Mouse (Mus musculus): Measurements from ENCODE around the gene Ndfip2. TPM values are rescaled to one million over a fixed set of nuclear protein-coding genes. Genes with fewer than 3 reads are reported as not detected.

The Ndfip2 gene
- total and polyA plus RNA-seq, 3 experiments, result 12.6 to 49.6 (median 19.0) TPM

- Histone ChIP-seq H3K4me1 (ENCODE audit: control insufficient read depth in 1 of 2, insufficient read depth in 2 of 2) (peaks cover 2 to 7% of the 10 kb centered on the region in 2 experiments; a peak in 2 of 4 replicates), H3K27ac (ENCODE audit: insufficient read depth, low read depth) (no peak overlapping the region), H3K9ac (ENCODE audit: insufficient read depth, low read depth) (no peak overlapping the region), H3K79me2 (replicated peaks; ENCODE audit: control insufficient read depth, extremely low read depth, insufficient read depth, poor library complexity, severe bottlenecking) (no peaks in the 10 kb centered on the region; the same call in 1 of the 2 replicates), H3K4me2 (ENCODE audit: insufficient read depth, low read depth, poor library complexity, severe bottlenecking) (no peak overlapping the region), H3K4me3 (replicated peaks in 1 of 3; ENCODE audit: low read depth in 2 of 3, low read length in 2 of 3, poor library complexity in 1 of 3) (no peak overlapping the region), H3K36me3 (replicated peaks in 1 of 2; ENCODE audit: control insufficient read depth in 1 of 2, insufficient read depth in 1 of 2, low read length in 1 of 2) (no peaks in the 10 kb centered on the region), H3K9me3 (replicated peaks; ENCODE audit: low read length) (no peaks in the 10 kb centered on the region), H3K27me3 (replicated peaks) (peaks cover 6% of the 10 kb centered on the region)
- in situ Hi-C loops (cut with MboI; ENCODE audit: low pct_ligation_motif_present, low pct_unique_long_range_greater_than_20kb, low sequenced_read_pairs), result no loop called here
- dilution Hi-C loops (cut with MboI; ENCODE audit: extremely low pct_ligation_motif_present, extremely low pct_unique_long_range_greater_than_20kb, low sequenced_read_pairs), result no loop called here
- TF ChIP-seq MAFK (IDR thresholded peaks at IDR 0.05; ENCODE audit: insufficient replicate concordance, low read length) (no peak), RAD21 (IDR thresholded peaks at IDR 0.05; ENCODE audit: low read depth, low read length) (no peak), KAT2A (IDR thresholded peaks at IDR 0.05; ENCODE audit: insufficient replicate concordance, low read length) (no peak), CTCF (conservative IDR thresholded peaks at IDR 0.05 in 1 of 2, IDR thresholded peaks at IDR 0.05 in 1 of 2; ENCODE audit: low read depth in 2 of 2, low read length in 2 of 2) (no peak), HCFC1 (IDR thresholded peaks at IDR 0.05; ENCODE audit: low read depth, low read length) (no peak), JUND (conservative IDR thresholded peaks at IDR 0.05; ENCODE audit: low read depth, low read length) (no peak), ZKSCAN1 (IDR thresholded peaks at IDR 0.05; ENCODE audit: borderline replicate concordance, low read depth, low read length) (no peak), ETS1 (conservative IDR thresholded peaks at IDR 0.05; ENCODE audit: low read depth, low read length) (no peak), ELF1 (IDR thresholded peaks at IDR 0.05; ENCODE audit: low read depth, low read length) (no peak), BHLHE40 (IDR thresholded peaks at IDR 0.05; ENCODE audit: low read depth, low read length) (no peak), ZNF384 (IDR thresholded peaks at IDR 0.05; ENCODE audit: low read depth, low read length) (no peak), MAX (IDR thresholded peaks at IDR 0.05; ENCODE audit: low read length) (no peak), SIN3A (IDR thresholded peaks at IDR 0.05; ENCODE audit: low read length) (no peak), IRF4 (IDR thresholded peaks at IDR 0.05; ENCODE audit: low read depth, low read length) (no peak), TCF12 (IDR thresholded peaks at IDR 0.05; ENCODE audit: low read depth, low read length) (no peak), SMC3 (IDR thresholded peaks at IDR 0.05; ENCODE audit: low read depth, low read length) (no peak), E2F4 (IDR thresholded peaks at IDR 0.05; ENCODE audit: insufficient replicate concordance, low read depth, low read length) (no peak)
- DNase-seq (ENCODE audit: extremely low read depth), result no peak
Observed at GRCm38 (mm10) chr14:105255620-105256019, 2.8 kb upstream of the Ndfip2 start.

GRCm38 (mm10) chr14:105259035-105259880 lies 885 bp downstream of the Ndfip2 start:
- Histone ChIP-seq H3K27me3 (replicated peaks) (peaks cover 6% of the 10 kb centered on the region), H3K79me2 (replicated peaks; ENCODE audit: control insufficient read depth, extremely low read depth, insufficient read depth, poor library complexity, severe bottlenecking) (no peaks in the 10 kb centered on the region; the same call in 1 of the 2 replicates), H3K4me3 (replicated peaks in 1 of 3; ENCODE audit: low read depth in 2 of 3, low read length in 2 of 3, poor library complexity in 1 of 3) (peak overlapping the region; percentile 35 to 82 (median 72)), H3K9me3 (replicated peaks; ENCODE audit: low read length) (no peaks in the 10 kb centered on the region), H3K4me2 (ENCODE audit: insufficient read depth, low read depth, poor library complexity, severe bottlenecking) (peak overlapping the region; percentile 73), H3K4me1 (ENCODE audit: control insufficient read depth in 1 of 2, insufficient read depth in 2 of 2) (peaks cover 0 to 7% of the 10 kb centered on the region in 2 experiments; a peak in 2 of 4 replicates), H3K9ac (ENCODE audit: insufficient read depth, low read depth) (peak overlapping the region; percentile 41), H3K27ac (ENCODE audit: insufficient read depth, low read depth) (no peak overlapping the region; the same call in 1 of the 2 replicates), H3K36me3 (replicated peaks in 1 of 2; ENCODE audit: control insufficient read depth in 1 of 2, insufficient read depth in 1 of 2, low read length in 1 of 2) (no peaks in the 10 kb centered on the region)
- TF ChIP-seq POLR2A (IDR thresholded peaks at IDR 0.05; ENCODE audit: low read depth, low read length) (no peak), MAFK (IDR thresholded peaks at IDR 0.05; ENCODE audit: insufficient replicate concordance, low read length) (peak; percentile 66; the same call in 1 of the 2 replicates), ZNF384 (IDR thresholded peaks at IDR 0.05; ENCODE audit: low read depth, low read length) (peak; percentile 65), POLR2AphosphoS2 (IDR thresholded peaks at IDR 0.05; ENCODE audit: low read depth, low read length) (no peak), TBP (conservative IDR thresholded peaks at IDR 0.05; ENCODE audit: low read depth, low read length) (0 out of 2 replicates have a peak, but pooled peaks have one; percentile 41), MEF2A (IDR thresholded peaks at IDR 0.05; ENCODE audit: borderline replicate concordance, low read depth, low read length) (0 out of 2 replicates have a peak, but pooled peaks have one; percentile 22), EP300 (IDR thresholded peaks at IDR 0.05; ENCODE audit: low read length) (no peak)
- dilution Hi-C loops (cut with MboI; ENCODE audit: extremely low pct_ligation_motif_present, extremely low pct_unique_long_range_greater_than_20kb, low sequenced_read_pairs), result no loop called here
- in situ Hi-C loops (cut with MboI; ENCODE audit: low pct_ligation_motif_present, low pct_unique_long_range_greater_than_20kb, low sequenced_read_pairs), result no loop called here
- DNase-seq (ENCODE audit: extremely low read depth), result peak; percentile 35
